Mouse (Mus musculus): Measurements from ENCODE around the gene Lyg2.

DNA sequence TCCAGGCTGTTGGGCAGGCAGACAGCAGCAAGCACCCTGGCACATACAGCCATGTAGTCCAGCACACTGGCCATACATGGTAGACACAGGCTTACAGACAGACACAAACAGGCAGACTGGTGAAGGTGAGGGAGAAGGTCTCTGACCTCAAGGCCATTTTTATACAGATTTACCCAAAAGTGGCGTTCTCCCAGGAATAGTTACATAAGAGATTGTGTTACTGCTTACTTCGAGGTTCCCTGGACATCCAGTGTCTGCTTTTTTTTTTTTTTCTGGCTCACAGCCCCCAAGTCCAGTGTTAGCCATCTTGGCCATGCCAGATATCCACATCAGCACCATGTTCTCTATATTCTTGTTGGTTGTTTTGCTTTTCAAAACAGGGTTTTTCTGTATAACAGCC is 42.2 kb upstream of the Lyg2 start:
- TF ChIP-seq POLR2A (IDR thresholded peaks at IDR 0.05; ENCODE audit: extremely low read depth, insufficient read depth, low read length) (no peak), CTCF (IDR thresholded peaks at IDR 0.05; ENCODE audit: low read depth, low read length) (no peak)

Data from liver, adult 2 months (tissue).